Mouse (Mus musculus): ENCODE measurements around the gene Nlrx1.

Gene Nlrx1

GRCm38 (mm10) chr9:44233802-44234478 lies 34.5 kb downstream of the Nlrx1 start, which contains the start of gene Cbl:
Gene Cbl (minus strand): TSS chr9:44234049.
- peak; percentile 99 for DNase-seq

DNA sequence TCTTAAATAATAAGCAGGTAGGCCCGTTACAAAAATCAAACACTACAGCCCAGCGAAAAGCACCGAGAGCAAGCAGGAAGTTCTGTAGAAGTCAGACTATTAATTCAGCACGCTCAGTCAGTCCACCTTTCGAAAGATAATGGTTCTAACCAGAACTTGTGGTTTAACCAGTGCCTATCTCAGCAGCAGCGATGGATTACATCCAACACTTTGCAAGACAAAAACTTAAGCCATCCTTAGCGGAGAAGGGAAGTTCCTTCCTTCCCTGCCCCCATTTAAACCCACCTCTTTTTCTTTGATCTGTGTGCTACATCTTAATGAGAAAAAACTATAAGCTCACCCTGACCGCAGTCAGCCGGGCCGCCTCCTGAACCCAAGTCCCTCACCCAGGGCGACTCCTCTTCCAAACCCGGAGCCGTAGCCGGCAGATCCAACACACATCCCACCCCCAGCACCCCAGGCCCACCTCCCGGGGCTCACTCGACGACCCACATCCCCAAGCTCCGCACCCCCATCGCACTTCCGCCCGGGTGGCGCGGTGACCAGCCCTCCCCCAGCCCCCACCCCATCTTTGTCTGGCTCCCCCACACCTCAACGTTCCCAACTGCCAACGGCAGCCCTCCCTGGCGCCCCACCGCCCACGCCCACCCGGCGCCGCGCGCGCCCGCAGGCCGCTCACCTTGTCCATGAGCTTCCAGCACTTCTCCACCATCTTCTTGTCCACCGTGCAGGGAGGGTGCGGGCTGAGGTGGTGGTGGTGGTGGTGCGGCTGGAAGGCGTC lies 35.2 kb downstream of the Nlrx1 start:
- no peak for DNase-seq

DNA sequence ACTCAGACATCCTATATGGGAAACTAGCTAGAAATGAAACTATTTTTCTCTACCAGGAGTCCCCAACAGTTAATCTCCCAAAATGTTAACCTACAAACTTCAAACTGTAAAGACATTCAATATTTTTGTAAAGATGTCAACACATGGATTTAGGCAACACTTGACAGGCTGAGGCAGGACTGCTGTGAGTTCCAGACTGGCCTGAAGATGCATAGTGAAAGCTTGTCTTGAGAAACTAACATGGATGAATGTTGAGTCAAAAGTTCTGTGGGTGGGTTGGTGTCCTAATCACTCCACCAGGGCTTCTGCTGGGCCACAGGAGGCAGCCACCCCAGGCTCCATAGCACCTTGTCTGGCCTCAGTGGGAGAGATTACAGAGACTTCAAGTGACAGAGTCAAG lies 36.8 kb downstream of the Nlrx1 start:
- DNase-seq: no peak

GRCm38 (mm10) chr9:44225993-44226392 lies 42.4 kb downstream of the Nlrx1 start:
- no peak for DNase-seq

- no peak for DNase-seq
These were observed 54.9 kb downstream of the Nlrx1 start for GRCm38 (mm10) chr9:44213538-44213937.

GRCm38 (mm10) chr9:44212406-44212805 lies 56.0 kb downstream of the Nlrx1 start:
- no peak for DNase-seq

DNA sequence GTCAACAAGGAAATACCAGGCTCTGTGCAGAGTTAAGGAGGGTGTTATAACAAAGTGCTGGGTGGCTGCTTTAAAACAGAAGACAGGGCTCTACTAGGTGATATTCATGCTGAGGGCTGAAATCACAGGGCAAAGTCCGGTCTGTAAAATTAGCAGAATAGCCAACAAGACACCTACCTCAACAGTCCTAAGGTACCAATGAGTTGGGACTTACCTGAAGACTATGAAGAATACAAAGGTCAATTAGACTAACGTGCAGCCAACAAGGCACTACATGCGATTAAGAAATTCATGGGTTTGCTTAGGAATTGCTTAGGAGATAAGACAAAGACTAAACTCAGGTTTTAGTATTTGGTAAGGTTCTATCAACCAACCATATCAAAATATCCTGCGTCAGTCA lies 59.0 kb downstream of the Nlrx1 start:
- no peak for DNase-seq

DNA sequence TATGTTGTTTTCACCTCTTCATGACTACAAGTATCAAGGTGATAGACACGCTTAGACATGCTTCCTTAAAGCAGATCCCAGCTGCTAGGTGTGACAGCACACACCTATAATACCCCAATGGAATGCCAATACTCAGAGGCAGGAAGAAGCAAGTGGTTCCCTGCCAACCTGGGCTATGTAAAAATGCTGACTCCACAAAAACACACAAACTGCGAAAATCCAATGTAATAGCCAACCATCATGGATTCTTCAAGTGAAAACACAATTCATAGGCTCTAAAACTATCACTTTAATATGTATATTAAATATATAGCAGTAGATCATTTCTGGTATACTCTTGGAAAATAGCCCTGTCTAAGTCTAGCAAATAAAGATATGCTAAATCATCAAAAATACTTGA lies 60.6 kb downstream of the Nlrx1 start:
- no peak for DNase-seq
